Mouse (Mus musculus): ENCODE data around the gene Tmcc2. TPM values are rescaled to one million over a fixed set of nuclear protein-coding genes. Genes with fewer than 3 reads are reported as not detected.

The Tmcc2 gene
- polyA plus RNA-seq, 1 experiment from 2014 or later, result 16.7 TPM

DNA sequence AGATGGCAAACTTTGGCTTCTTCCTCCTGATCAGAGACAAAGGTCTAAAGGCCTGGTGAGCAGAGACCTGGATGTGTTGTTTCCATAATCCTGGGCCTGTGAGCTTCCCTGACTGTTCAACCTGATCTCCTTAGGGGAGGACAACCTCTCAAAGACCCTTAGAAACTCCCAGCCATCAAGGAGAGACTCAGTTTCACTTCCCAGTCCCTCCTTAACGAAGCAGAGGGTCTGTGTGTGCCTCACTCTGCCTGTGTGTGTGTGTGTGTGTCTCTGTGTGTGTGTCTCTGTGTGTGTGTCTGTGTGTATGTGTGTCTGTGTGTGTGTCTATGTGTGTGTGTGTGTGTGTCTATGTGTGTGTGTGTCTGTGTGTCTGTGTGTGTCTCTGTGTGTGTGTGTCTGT, 47.4 kb downstream of the Tmcc2 start:
- Histone ChIP-seq H3K27ac (no peak overlapping the region), H3K9ac (no peak overlapping the region), H3K4me3 (no peak overlapping the region), H3K4me1 (no peaks in the 10 kb centered on the region), H3K9me3 (replicated peaks) (no peaks in the 10 kb centered on the region), H3K4me2 (no peak overlapping the region), H3K27me3 (no peaks in the 10 kb centered on the region), H3K36me3 (ENCODE audit: poor library complexity, severe bottlenecking) (no peaks in the 10 kb centered on the region)
- ATAC-seq, result no peak
- WGBS, result 93% methylated on average over 1 of the region's 1 CpGs

DNA sequence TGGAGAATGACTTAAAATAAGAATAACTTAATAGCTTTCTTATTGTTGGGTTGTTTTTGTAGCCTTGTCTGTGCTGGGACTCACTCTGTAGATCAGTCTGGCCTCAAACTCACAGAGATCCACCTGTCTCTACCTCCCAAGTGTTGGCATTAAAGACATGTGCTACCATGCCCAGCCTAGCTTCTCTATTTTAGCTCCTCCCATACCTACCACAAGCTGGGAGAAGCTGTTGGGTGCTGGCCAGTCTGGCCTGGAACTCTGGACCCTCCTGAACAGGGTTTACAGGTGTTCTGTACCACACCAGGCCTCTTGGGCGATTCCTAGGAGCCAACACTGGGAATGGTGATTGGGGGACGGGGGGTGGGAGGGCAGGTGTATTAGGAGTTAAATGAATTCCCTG, 47.9 kb downstream of the Tmcc2 start:
- Histone ChIP-seq H3K27me3 (no peaks in the 10 kb centered on the region), H3K9ac (no peak overlapping the region), H3K4me1 (no peaks in the 10 kb centered on the region), H3K27ac (no peak overlapping the region), H3K4me3 (no peak overlapping the region), H3K36me3 (ENCODE audit: poor library complexity, severe bottlenecking) (no peaks in the 10 kb centered on the region), H3K9me3 (replicated peaks) (no peaks in the 10 kb centered on the region), H3K4me2 (no peak overlapping the region)
- no peak for ATAC-seq
- WGBS, result 91% methylated on average over 2 of the region's 2 CpGs

DNA sequence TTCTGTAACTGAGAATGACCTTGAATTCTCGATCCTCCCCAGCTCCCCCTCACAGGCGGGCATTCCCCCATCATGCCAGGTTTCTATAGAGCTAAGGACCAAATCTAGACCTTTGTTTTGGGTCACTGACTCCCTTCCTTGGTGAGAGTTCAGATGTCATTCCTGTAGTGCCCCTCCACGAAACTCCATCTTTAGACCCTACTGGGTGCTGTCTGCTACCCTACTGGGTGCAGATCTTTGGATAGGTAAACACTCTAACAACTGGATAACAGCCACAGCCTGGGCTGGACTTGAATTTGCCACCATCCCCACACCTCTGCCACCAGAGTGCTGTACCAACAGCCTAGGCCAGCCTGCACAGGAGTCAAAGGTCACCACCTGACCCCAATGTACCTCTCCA, 48.6 kb downstream of the Tmcc2 start:
- H3K4me2 ChIP-seq, result no peak overlapping the region
- ATAC-seq, result no peak
- no peaks in the 10 kb centered on the region for H3K27me3 ChIP-seq
- no peak overlapping the region for H3K4me3 ChIP-seq
- H3K4me1 ChIP-seq, result no peaks in the 10 kb centered on the region
- H3K9ac ChIP-seq, result no peak overlapping the region
- no peak overlapping the region for H3K27ac ChIP-seq
- H3K9me3 ChIP-seq (replicated peaks), result no peaks in the 10 kb centered on the region
- no peaks in the 10 kb centered on the region for H3K36me3 ChIP-seq (ENCODE audit: poor library complexity, severe bottlenecking)
- WGBS, result 73% methylated on average over 3 of the region's 3 CpGs

DNA sequence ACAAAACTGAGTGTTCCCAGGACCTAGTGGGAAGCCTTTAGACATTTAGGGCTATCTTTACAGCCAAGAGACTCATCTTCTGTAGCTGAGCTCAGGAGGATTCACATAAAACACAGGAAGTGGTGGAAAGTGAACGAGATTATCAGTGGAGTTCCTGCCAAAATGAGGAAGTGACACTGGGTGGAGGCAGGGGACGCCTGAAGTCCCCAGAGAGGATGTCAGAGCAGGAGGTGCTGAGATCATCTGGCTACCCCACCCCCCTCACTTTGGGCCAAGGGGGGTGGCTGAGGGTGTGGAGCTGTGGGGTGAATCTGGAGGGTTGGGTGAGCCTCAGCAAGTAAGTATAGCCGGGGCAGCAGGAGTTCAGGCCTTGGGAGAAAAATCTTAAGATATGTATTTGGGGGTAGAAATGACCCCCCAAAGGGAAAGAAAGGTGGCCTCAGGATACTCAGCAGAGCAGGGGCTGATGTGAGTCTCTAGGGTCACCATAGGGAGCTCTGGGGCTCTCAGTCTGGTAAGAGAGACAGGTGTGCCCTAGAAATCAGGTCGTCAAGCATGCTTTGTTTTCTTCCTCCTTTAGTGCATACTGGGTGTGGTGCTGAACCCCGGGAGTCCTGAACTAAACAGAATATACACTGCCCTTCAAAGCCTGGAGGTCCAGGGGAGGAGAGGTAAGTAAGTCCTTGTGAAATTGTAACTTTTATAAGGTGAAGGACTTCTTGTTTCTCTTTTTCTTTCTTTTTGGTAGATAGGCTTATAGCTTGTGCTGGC, 49.2 kb downstream of the Tmcc2 start:
- no peak overlapping the region for H3K4me2 ChIP-seq
- no peak overlapping the region for H3K4me3 ChIP-seq
- no peak overlapping the region for H3K9ac ChIP-seq
- no peaks in the 10 kb centered on the region for H3K9me3 ChIP-seq (replicated peaks)
- 61% methylated on average over 5 of the region's 5 CpGs for WGBS
- H3K36me3 ChIP-seq (ENCODE audit: poor library complexity, severe bottlenecking), result no peaks in the 10 kb centered on the region
- H3K27me3 ChIP-seq, result no peaks in the 10 kb centered on the region
- H3K27ac ChIP-seq, result no peak overlapping the region
- no peaks in the 10 kb centered on the region for H3K4me1 ChIP-seq
- ATAC-seq, result no peak

DNA sequence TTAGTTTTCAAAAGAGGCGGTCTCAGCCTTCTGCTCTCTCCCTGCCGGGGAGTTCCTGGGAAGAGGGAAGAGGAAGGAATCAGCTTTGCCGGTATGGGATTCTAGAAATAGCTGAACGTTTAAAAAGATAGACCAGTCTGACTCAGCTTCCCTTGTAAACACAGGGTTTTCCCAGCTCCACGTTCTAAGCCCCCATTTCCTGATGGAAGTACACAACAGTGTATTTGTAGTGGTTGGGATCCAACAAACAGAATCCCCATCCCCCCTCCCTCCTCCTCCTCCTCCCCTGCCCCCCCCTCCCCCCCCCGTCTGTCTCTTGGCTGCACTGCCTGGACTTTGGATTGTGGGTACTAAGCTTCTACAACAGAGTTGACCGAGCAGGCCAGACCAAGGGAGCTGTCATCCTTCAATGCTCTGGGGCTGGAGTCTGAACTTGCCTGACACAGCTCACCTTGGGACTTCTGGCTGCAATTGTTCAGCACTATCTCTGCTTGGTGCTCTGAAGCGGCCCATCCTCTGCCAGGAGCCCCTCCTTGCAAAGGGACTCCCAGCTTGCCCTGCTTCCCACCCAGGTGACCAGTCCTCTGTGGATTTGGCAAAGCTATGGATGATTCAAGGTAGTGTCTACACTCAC, 52.9 kb downstream of the Tmcc2 start:
- ATAC-seq, result no peak
- WGBS, result 39% methylated on average over 8 of the region's 8 CpGs
- H3K4me1 ChIP-seq, result peaks cover 28% of the 10 kb centered on the region

DNA sequence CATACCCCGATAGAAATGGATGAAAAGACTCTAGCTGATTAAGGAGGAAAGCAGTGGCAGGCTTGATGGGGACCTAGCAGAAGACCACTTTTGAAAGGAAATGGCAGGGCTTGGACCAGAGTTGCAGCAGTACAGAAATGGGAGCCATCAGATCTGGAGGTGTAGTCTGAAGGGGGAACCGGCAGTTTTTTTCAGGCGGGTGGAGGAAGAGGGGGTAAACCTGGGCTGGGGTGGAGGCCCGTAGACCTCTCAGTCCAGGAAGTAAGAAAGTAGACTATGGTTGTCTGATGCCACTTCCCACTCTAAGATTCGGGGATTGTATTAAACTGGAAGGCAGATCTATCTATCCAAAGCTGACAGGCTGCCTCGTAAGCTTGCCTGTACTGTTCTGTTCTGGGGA, 54.2 kb downstream of the Tmcc2 start:
- WGBS, result 69% methylated on average over 6 of the region's 6 CpGs
- H3K9me3 ChIP-seq (replicated peaks), result no peaks in the 10 kb centered on the region
- H3K36me3 ChIP-seq (ENCODE audit: poor library complexity, severe bottlenecking), result peaks cover 13% of the 10 kb centered on the region
- ATAC-seq, result no peak
- no peak overlapping the region for H3K4me3 ChIP-seq
- H3K27ac ChIP-seq, result no peak overlapping the region
- no peak overlapping the region for H3K9ac ChIP-seq
- H3K27me3 ChIP-seq, result no peaks in the 10 kb centered on the region
- no peak overlapping the region for H3K4me2 ChIP-seq
- H3K4me1 ChIP-seq, result peaks cover 40% of the 10 kb centered on the region

More for the DNA sequence above, 52.9 kb downstream of the Tmcc2 start:
- no peak overlapping the region for H3K27ac ChIP-seq
- no peaks in the 10 kb centered on the region for H3K9me3 ChIP-seq (replicated peaks)
- no peaks in the 10 kb centered on the region for H3K27me3 ChIP-seq
- H3K9ac ChIP-seq, result no peak overlapping the region
- peaks cover under 1% of the 10 kb centered on the region; the same call in 1 of the 2 replicates for H3K36me3 ChIP-seq (ENCODE audit: poor library complexity, severe bottlenecking)
- H3K4me2 ChIP-seq, result no peak overlapping the region
- no peak overlapping the region for H3K4me3 ChIP-seq

DNA sequence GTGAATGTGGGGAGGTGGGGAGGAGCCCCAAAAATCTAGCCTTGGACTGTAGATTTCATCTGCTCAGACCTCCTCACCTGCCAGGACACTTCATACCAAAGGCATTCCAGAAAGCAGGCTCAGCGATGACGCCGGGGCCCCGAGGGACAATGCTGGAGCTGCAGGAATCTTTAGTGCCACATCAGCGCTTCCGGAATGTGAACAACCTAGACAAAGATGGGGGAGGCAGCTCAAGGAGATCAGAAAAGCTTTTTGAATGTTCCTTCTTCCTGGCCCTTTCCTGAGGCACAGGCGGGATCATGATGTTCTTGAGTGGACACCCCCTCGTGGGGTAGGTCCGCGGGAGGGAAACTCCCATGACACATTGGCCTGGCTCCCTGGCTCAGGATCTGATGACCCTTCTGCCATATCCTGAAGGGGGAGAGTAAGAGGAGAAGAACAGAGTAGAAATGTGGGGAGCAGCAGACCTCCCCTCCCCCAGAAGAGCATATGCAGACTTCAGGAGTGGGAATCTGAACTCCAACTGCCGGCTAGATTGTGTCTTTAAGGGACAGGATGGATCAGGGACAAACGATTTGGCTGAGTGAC, 55.6 kb downstream of the Tmcc2 start:
- H3K4me1 ChIP-seq, result peaks cover 47% of the 10 kb centered on the region
- peaks cover 27% of the 10 kb centered on the region for H3K36me3 ChIP-seq (ENCODE audit: poor library complexity, severe bottlenecking)
- H3K27me3 ChIP-seq, result no peaks in the 10 kb centered on the region
- no peaks in the 10 kb centered on the region for H3K9me3 ChIP-seq (replicated peaks)
- H3K4me3 ChIP-seq, result no peak overlapping the region
- WGBS, result 19% methylated on average over 12 of the region's 12 CpGs
- no peak overlapping the region; the same call in 1 of the 2 replicates for H3K27ac ChIP-seq
- ATAC-seq, result no peak
- H3K4me2 ChIP-seq, result no peak overlapping the region
- H3K9ac ChIP-seq, result no peak overlapping the region

DNA sequence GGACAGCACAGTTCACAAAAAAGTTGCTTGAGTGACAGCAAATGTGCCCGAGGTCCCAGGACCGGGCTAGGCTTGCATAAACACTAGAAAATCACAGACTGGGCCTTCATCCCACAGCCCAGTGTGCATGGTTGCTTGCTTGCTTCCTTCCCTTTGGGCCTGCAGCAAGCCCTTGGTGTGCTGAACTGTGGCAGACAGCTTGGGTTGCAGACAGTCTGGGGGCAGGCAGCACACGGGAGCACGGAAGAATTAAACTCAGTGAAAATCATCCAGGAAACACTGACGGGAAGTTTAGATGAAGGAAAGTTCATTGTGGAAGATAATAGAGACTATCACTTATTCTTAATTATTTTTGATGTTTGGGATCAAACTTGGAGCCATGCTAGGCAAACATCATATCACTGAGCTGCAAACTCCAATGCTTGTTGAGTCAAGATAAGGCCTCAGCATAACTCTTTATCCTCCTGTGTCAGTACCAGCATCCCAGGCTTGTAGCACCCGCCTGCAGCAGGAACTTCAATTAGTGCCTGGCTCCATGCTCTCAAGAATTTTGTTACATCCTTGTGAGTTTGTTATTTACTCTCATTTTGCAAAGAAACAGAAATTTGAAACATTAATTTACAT, 56.8 kb downstream of the Tmcc2 start:
- Histone ChIP-seq H3K27me3 (no peaks in the 10 kb centered on the region), H3K9me3 (replicated peaks) (no peaks in the 10 kb centered on the region), H3K4me1 (peaks cover 51% of the 10 kb centered on the region), H3K9ac (no peak overlapping the region), H3K4me2 (peak overlapping the region; percentile 17; the same call in 1 of the 2 replicates), H3K4me3 (no peak overlapping the region), H3K36me3 (ENCODE audit: poor library complexity, severe bottlenecking) (peaks cover 39% of the 10 kb centered on the region), H3K27ac (peak overlapping the region; percentile 89)
- WGBS, result 16% methylated on average over 6 of the region's 6 CpGs
- ATAC-seq, result 0 out of 2 replicates have a peak, but pooled peaks have one; percentile 25

DNA sequence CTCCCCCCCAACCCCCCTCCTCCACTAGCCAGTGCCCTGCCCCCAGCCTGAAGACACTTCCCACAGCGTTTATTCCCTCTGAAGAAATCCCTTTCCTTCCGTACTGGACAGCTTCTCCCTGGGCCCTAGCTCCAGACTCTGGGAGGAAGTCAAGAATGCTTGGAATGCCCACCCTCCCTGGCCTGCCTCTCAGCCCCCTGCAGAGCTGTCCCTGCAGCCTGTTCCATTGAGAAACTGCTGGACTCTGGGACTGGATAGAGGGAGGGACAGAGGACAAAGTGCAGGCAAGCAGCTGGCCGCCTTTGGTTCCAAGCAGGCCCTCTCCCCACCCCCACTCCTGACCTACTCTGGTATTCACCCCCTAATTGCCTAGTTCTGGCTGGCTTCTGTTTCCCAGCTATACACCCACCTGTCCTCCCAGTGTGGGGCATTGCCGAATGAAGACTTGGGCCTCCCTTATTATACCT, 57.4 kb downstream of the Tmcc2 start:
- peak overlapping the region; percentile 17; the same call in 1 of the 2 replicates for H3K4me2 ChIP-seq
- 0% methylated on average over 4 of the region's 4 CpGs for WGBS
- ATAC-seq, result peak; percentile 81
- peak overlapping the region; percentile 51; the same call in 1 of the 2 replicates for H3K9ac ChIP-seq
- H3K4me1 ChIP-seq, result peaks cover 51% of the 10 kb centered on the region
- no peaks in the 10 kb centered on the region for H3K9me3 ChIP-seq (replicated peaks)
- H3K4me3 ChIP-seq, result no peak overlapping the region
- H3K27me3 ChIP-seq, result no peaks in the 10 kb centered on the region
- peaks cover 42% of the 10 kb centered on the region for H3K36me3 ChIP-seq (ENCODE audit: poor library complexity, severe bottlenecking)
- H3K27ac ChIP-seq, result peak overlapping the region; percentile 89

DNA sequence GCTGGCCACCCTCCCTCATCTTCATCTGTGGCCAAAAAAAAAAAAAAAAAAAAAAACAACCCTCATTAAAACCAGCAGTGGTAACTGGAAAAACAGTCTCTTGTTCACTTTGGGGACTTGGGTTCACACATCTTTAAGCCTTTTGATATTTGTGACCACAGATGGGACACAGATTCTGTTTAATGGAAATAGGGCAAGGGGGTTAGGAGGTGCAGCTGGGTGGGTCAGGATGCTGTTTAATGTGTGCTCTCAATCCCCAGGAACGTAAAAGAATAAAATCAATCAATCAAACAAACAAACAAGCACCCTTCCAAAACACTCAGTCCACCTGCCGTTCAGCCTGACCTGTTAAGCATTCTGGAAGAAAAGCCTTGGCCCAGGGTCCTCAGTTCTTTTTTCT, 57.9 kb downstream of the Tmcc2 start:
- H3K9me3 ChIP-seq (replicated peaks), result no peaks in the 10 kb centered on the region
- WGBS, result 0% methylated on average over 2 of the region's 2 CpGs
- no peak for ATAC-seq
- H3K9ac ChIP-seq, result peak overlapping the region; percentile 51; the same call in 1 of the 2 replicates
- H3K27me3 ChIP-seq, result no peaks in the 10 kb centered on the region
- H3K27ac ChIP-seq, result peak overlapping the region; percentile 89
- H3K4me3 ChIP-seq, result no peak overlapping the region
- H3K4me1 ChIP-seq, result peaks cover 51% of the 10 kb centered on the region
- 0 out of 2 replicates have a peak overlapping the region, but pooled peaks have one; percentile 17 for H3K4me2 ChIP-seq
- peaks cover 47% of the 10 kb centered on the region for H3K36me3 ChIP-seq (ENCODE audit: poor library complexity, severe bottlenecking)

DNA sequence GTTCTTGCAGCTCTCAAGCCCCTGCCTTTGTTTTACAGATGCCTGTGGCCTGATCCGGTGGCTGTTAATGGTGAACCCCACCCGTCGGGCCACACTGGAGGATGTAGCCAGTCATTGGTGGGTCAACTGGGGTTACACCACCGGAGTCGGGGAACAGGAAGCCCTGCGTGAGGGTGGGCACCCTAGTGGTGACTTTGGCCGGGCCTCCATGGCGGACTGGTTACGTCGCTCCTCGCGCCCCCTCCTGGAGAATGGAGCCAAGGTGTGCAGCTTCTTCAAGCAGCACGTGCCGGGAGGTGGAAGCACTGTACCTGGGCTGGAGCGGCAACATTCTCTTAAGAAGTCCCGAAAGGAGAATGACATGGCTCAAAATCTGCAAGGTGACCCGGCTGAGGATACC, 59.8 kb downstream of the Tmcc2 start:
- H3K4me2 ChIP-seq, result no peak overlapping the region
- no peak overlapping the region for H3K27ac ChIP-seq
- H3K27me3 ChIP-seq, result no peaks in the 10 kb centered on the region
- WGBS, result 88% methylated on average over 17 of the region's 17 CpGs
- peaks cover 56% of the 10 kb centered on the region for H3K36me3 ChIP-seq (ENCODE audit: poor library complexity, severe bottlenecking)
- H3K9ac ChIP-seq, result no peak overlapping the region
- no peak overlapping the region for H3K4me3 ChIP-seq
- peaks cover 69% of the 10 kb centered on the region for H3K4me1 ChIP-seq
- ATAC-seq, result no peak
- no peaks in the 10 kb centered on the region for H3K9me3 ChIP-seq (replicated peaks)

DNA sequence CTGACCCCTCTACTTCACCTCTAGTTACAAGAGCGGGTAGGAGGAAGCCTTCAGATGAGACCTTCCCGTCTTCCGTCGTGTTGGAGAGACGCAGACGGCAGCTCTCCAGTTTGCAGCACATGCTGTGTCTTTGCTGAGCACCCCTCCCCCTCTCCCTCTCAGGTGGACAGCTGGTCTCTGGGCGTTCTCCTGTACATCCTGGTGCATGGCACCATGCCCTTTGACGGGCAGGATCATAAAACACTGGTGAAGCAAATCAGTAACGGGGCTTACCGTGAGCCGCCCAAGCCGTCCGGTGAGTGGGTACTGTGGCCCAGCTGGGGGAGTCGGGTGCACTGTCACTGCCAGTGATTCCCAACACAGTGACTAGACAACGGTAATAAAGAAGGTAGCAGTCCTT, 60.7 kb downstream of the Tmcc2 start:
- Histone ChIP-seq H3K9ac (no peak overlapping the region), H3K4me2 (no peak overlapping the region), H3K4me3 (no peak overlapping the region), H3K36me3 (ENCODE audit: poor library complexity, severe bottlenecking) (peaks cover 65% of the 10 kb centered on the region), H3K27me3 (no peaks in the 10 kb centered on the region), H3K27ac (peak overlapping the region; percentile 21; the same call in 1 of the 2 replicates), H3K4me1 (peaks cover 71% of the 10 kb centered on the region), H3K9me3 (replicated peaks) (no peaks in the 10 kb centered on the region)
- ATAC-seq, result no peak
- WGBS, result 72% methylated on average over 15 of the region's 15 CpGs
